Mouse (Mus musculus) neural tube, embryonic 15.5 days (tissue): ENCODE measurements around the gene Spint1. TPM values are rescaled to one million over a fixed set of nuclear protein-coding genes. Genes with fewer than 3 reads are reported as not detected.

Source experiments
- ATAC-seq: fragments of 200-750 bp; cut with Nextera tagmentation; 2 replicates; pipeline ENCODE4 v1.8.0; 2017; ENCODE audit warnings: mild to moderate bottlenecking, moderate TSS enrichment, moderate library complexity; ENCODE audit not compliant: low FRiP score
- H3K27ac ChIP-seq: fragments of 300-500 bp; sonication (generic); replicated peaks from 2 replicates; pipeline ENCODE4 v1.5.1; 2015; ENCODE audit warnings: mild to moderate bottlenecking, inconsistent platforms
- H3K27me3 ChIP-seq: fragments of 300-500 bp; sonication (generic); replicated peaks from 2 replicates; pipeline ENCODE4 v1.6.1; 2015; ENCODE audit warnings: inconsistent platforms
- H3K36me3 ChIP-seq: fragments of 300-500 bp; sonication (generic); 2 replicates; pipeline ENCODE4 v1.6.1; 2015; ENCODE audit warnings: inconsistent platforms
- H3K4me1 ChIP-seq: fragments of 300-500 bp; sonication (generic); 2 replicates; pipeline ENCODE4 v1.6.1; 2015; ENCODE audit warnings: inconsistent platforms
- H3K4me2 ChIP-seq: fragments of 300-500 bp; sonication (generic); 2 replicates; pipeline ENCODE4 v1.6.1; 2015; ENCODE audit warnings: inconsistent platforms, mild to moderate bottlenecking, moderate library complexity
- H3K4me3 ChIP-seq: fragments of 300-500 bp; sonication (generic); replicated peaks from 2 replicates; pipeline ENCODE4 v1.5.1; 2015; ENCODE audit warnings: mild to moderate bottlenecking, inconsistent platforms
- H3K9ac ChIP-seq: fragments of 300-500 bp; sonication (generic); replicated peaks from 2 replicates; pipeline ENCODE4 v1.6.1; 2015; ENCODE audit warnings: mild to moderate bottlenecking, inconsistent platforms
- H3K9me3 ChIP-seq: fragments of 300-500 bp; sonication (generic); replicated peaks from 2 replicates; pipeline ENCODE4 v1.6.1; 2016; ENCODE audit warnings: inconsistent platforms
- WGBS: fragments of 180-500 bp; shearing (Covaris S2); methylation state at CpG from one replicate; pipeline ENCODE4 v1.1.7; 2015; ENCODE audit warnings: mixed read lengths; 5-methylcytosine and 5-hydroxymethylcytosine counted together
- polyA plus RNA-seq: library from polyadenylated mRNA; unstranded; fragments of >200 nt; fragmentation: Nextera tagmentation; extraction: Ambion mirVana; gene quantifications from 2 replicates; pipeline ENCODE4 v1.2.1, GENCODE M21; 2015

Gene Spint1
- 0.49 and 11.0 TPM in 2 replicates for polyA plus RNA-seq

- peaks cover 64% of the 10 kb centered on the region for H3K27me3 ChIP-seq
- H3K4me1 ChIP-seq = peaks cover 14% of the 10 kb centered on the region
- no peaks in the 10 kb centered on the region for H3K36me3 ChIP-seq
- H3K4me3 ChIP-seq = peak within 1 kb of the TSS; percentile 36
- peak within 1 kb of the TSS; percentile 57 for H3K4me2 ChIP-seq
- ATAC-seq = no peak
- H3K27ac ChIP-seq = no peak within 1 kb of the TSS
- no peaks in the 10 kb centered on the region for H3K9me3 ChIP-seq
- H3K9ac ChIP-seq = 0 out of 2 replicates have a peak within 1 kb of the TSS, but pooled peaks have one; percentile 8
- under 1% methylated on average over 68 of the region's 73 CpGs for WGBS
Measured at GRCm38 (mm10) chr2:119237210-119237870, at the start of gene Spint1. Gene Spint1 (plus strand): TSS chr2:119237362.

- Histone ChIP-seq H3K4me1 (peaks cover 12% of the 10 kb centered on the region), H3K4me2 (peak overlapping the region; percentile 63), H3K27ac (no peak overlapping the region), H3K4me3 (peak overlapping the region; percentile 30), H3K36me3 (peaks cover 12% of the 10 kb centered on the region), H3K9ac (peak overlapping the region; percentile 32; the same call in 1 of the 2 replicates), H3K9me3 (no peaks in the 10 kb centered on the region), H3K27me3 (no peaks in the 10 kb centered on the region)
- ATAC-seq = peak; percentile 91
- 6% methylated on average over 15 of the region's 15 CpGs for WGBS
Measured at GRCm38 (mm10) chr2:119189029-119189710, 48.0 kb upstream of the Spint1 start.

GRCm38 (mm10) chr2:119190969-119191368 is 46.2 kb upstream of the Spint1 start:
- no peak overlapping the region for H3K27ac ChIP-seq
- no peaks in the 10 kb centered on the region for H3K27me3 ChIP-seq
- H3K4me3 ChIP-seq = no peak overlapping the region
- no peak for ATAC-seq
- H3K4me2 ChIP-seq = no peak overlapping the region
- H3K4me1 ChIP-seq = peaks cover 12% of the 10 kb centered on the region
- 90% methylated on average over 5 of the region's 5 CpGs for WGBS
- H3K36me3 ChIP-seq = no peaks in the 10 kb centered on the region
- H3K9me3 ChIP-seq = no peaks in the 10 kb centered on the region
- H3K9ac ChIP-seq = no peak overlapping the region

DNA sequence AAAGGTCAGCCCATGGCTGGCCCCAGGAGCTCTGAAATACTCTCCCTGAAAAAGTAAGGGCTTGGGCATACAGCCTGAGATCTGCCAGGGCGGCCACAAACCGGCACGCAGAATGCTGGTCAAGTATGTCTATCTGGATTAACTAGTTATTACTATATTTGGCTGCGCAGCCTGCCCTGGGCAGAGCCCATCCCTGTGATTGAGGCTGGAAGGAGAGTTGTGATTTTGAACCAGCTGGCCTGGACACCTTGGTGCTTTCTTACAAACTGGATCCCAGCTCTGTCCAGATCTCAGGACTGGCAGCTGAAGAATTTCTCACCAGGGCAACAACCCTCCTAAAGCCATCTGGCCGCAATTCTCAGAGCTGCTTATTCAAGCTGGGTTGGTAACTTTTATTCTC is 43.0 kb upstream of the Spint1 start:
- ATAC-seq = no peak
- no peak overlapping the region for H3K4me3 ChIP-seq
- H3K9ac ChIP-seq = no peak overlapping the region
- no peak overlapping the region for H3K27ac ChIP-seq
- no peak overlapping the region for H3K4me2 ChIP-seq
- H3K36me3 ChIP-seq = no peaks in the 10 kb centered on the region
- 88% methylated on average over 5 of the region's 5 CpGs for WGBS
- no peaks in the 10 kb centered on the region for H3K27me3 ChIP-seq
- peaks cover 18% of the 10 kb centered on the region for H3K4me1 ChIP-seq
- no peaks in the 10 kb centered on the region for H3K9me3 ChIP-seq

GRCm38 (mm10) chr2:119196316-119197108 is 40.6 kb upstream of the Spint1 start:
- no peak overlapping the region for H3K4me2 ChIP-seq
- peaks cover 13% of the 10 kb centered on the region for H3K4me1 ChIP-seq
- no peak overlapping the region for H3K9ac ChIP-seq
- no peaks in the 10 kb centered on the region for H3K27me3 ChIP-seq
- ATAC-seq = no peak
- no peaks in the 10 kb centered on the region for H3K36me3 ChIP-seq
- H3K4me3 ChIP-seq = no peak overlapping the region
- H3K27ac ChIP-seq = no peak overlapping the region
- H3K9me3 ChIP-seq = no peaks in the 10 kb centered on the region
- 40% methylated on average over 4 of the region's 4 CpGs for WGBS

GRCm38 (mm10) chr2:119197493-119197892 is 39.7 kb upstream of the Spint1 start:
- ATAC-seq = no peak
- no peak overlapping the region for H3K4me3 ChIP-seq
- H3K9ac ChIP-seq = no peak overlapping the region
- H3K27me3 ChIP-seq = no peaks in the 10 kb centered on the region
- peaks cover 13% of the 10 kb centered on the region for H3K4me1 ChIP-seq
- 87% methylated on average over 1 of the region's 1 CpGs for WGBS
- no peaks in the 10 kb centered on the region for H3K36me3 ChIP-seq
- H3K27ac ChIP-seq = no peak overlapping the region
- H3K4me2 ChIP-seq = no peak overlapping the region
- no peaks in the 10 kb centered on the region for H3K9me3 ChIP-seq

DNA sequence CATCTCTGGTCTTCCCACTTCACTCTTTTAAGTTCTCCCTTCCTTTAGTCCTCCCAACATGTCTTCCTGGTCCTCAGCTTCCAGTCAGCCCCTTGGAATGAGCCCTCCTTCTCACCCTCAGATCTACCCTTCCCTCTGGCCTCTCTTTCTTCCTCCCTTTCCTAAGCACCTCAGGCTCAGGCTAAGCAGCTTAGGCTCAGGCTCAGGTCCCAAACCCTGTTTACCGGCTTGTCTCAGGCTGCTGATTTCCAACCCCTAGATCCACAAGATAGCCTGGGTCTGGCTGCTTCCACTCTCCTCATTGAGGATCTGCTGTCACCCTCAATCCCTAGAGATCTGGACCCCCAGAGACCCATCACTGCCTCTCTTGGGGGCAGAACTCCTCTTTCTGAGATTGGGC is 39.1 kb upstream of the Spint1 start:
- no peak for ATAC-seq
- no peak overlapping the region for H3K4me3 ChIP-seq
- H3K4me1 ChIP-seq = peaks cover 16% of the 10 kb centered on the region
- H3K27me3 ChIP-seq = no peaks in the 10 kb centered on the region
- 70% methylated on average over 1 of the region's 1 CpGs for WGBS
- no peak overlapping the region for H3K4me2 ChIP-seq
- H3K9ac ChIP-seq = no peak overlapping the region
- no peaks in the 10 kb centered on the region for H3K36me3 ChIP-seq
- H3K27ac ChIP-seq = no peak overlapping the region
- H3K9me3 ChIP-seq = no peaks in the 10 kb centered on the region

DNA sequence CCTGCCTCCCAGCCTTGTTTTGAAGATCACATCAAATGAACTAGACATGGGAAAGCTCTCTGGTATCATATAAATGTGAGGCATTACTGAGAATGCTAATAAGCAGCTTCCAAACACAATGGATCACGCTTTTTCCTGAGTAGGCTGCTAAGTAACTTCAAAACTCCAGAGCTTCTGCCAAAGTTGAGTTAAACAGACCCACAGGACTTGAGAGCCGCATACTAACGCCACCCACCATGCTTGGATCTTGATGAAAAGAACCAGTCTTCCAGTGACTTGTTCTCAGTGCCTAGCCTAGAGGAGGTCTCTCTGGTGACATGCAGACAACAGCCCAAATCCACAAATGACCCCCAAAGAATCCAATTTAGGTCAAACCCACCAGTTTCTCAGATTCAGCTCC is 38.2 kb upstream of the Spint1 start:
- H3K36me3 ChIP-seq = no peaks in the 10 kb centered on the region
- no peaks in the 10 kb centered on the region for H3K9me3 ChIP-seq
- ATAC-seq = no peak
- no peak overlapping the region for H3K4me2 ChIP-seq
- H3K9ac ChIP-seq = no peak overlapping the region
- H3K27ac ChIP-seq = no peak overlapping the region
- peaks cover 19% of the 10 kb centered on the region for H3K4me1 ChIP-seq
- H3K27me3 ChIP-seq = no peaks in the 10 kb centered on the region
- H3K4me3 ChIP-seq = no peak overlapping the region
- 57% methylated on average over 3 of the region's 3 CpGs for WGBS

GRCm38 (mm10) chr2:119202914-119203453 is 34.2 kb upstream of the Spint1 start:
- WGBS = 53% methylated on average over 5 of the region's 5 CpGs
- no peak for ATAC-seq
- H3K4me1 ChIP-seq = peaks cover 32% of the 10 kb centered on the region
- no peaks in the 10 kb centered on the region for H3K9me3 ChIP-seq
- no peak overlapping the region for H3K9ac ChIP-seq
- no peak overlapping the region for H3K27ac ChIP-seq
- no peak overlapping the region for H3K4me2 ChIP-seq
- no peaks in the 10 kb centered on the region for H3K36me3 ChIP-seq
- H3K27me3 ChIP-seq = no peaks in the 10 kb centered on the region
- no peak overlapping the region for H3K4me3 ChIP-seq

- Histone ChIP-seq H3K9me3 (no peaks in the 10 kb centered on the region), H3K9ac (no peak overlapping the region), H3K4me3 (no peak overlapping the region), H3K4me2 (no peak overlapping the region), H3K36me3 (no peaks in the 10 kb centered on the region), H3K27ac (no peak overlapping the region), H3K4me1 (peaks cover 26% of the 10 kb centered on the region), H3K27me3 (no peaks in the 10 kb centered on the region)
- no peak for ATAC-seq
- 75% methylated on average over 4 of the region's 4 CpGs for WGBS
Measured at GRCm38 (mm10) chr2:119203871-119204460, 33.2 kb upstream of the Spint1 start.

- whole genome bisulfite sequencing = 26% methylated on average over 6 of the region's 6 CpGs
- peaks cover 34% of the 10 kb centered on the region for H3K4me1 ChIP-seq
- ATAC-seq = peak; percentile 0
- no peaks in the 10 kb centered on the region for H3K9me3 ChIP-seq
- no peaks in the 10 kb centered on the region for H3K27me3 ChIP-seq
- peaks cover 19% of the 10 kb centered on the region for H3K36me3 ChIP-seq
- H3K4me3 ChIP-seq = peak overlapping the region; percentile 84
- peak overlapping the region; percentile 87 for H3K27ac ChIP-seq
- peak overlapping the region; percentile 69 for H3K4me2 ChIP-seq
- H3K9ac ChIP-seq = peak overlapping the region; percentile 65
Measured at GRCm38 (mm10) chr2:119207961-119208343, 29.2 kb upstream of the Spint1 start.
